Mouse (Mus musculus): ENCODE data around the gene Gm3371.
"Not testable (repeated sequence)": the region's sequence is repeated elsewhere in the genome, so short reads cannot be mapped to it uniquely, and the experiment has no call there.

Gm3371 gene

GRCm38 (mm10) chr14:44410588-44410987 lies at the start of gene Gm3371:
Gene Gm3371 (minus strand): TSS chr14:44410688.
- DNase-seq, result not testable (repeated sequence)

GRCm38 (mm10) chr14:44433335-44433734 lies 22.8 kb upstream of the Gm3371 start, which contains the start of gene Gm8232:
Gene Gm8232 (plus strand): TSS chr14:44433635.
- DNase-seq, result not testable (repeated sequence)

GRCm38 (mm10) chr14:44384233-44384632 lies 26.3 kb downstream of the Gm3371 start:
- DNase-seq, result not testable (repeated sequence)

- not testable (repeated sequence) for DNase-seq
Measured at GRCm38 (mm10) chr14:44365057-44365456, 45.4 kb downstream of the Gm3371 start, which contains the start of gene Gm8229. Gene Gm8229 (plus strand): TSS chr14:44365357.

GRCm38 (mm10) chr14:44362301-44362700 lies 48.2 kb downstream of the Gm3371 start:
- DNase-seq, result not testable (repeated sequence)

GRCm38 (mm10) chr14:44361416-44361815 lies 49.1 kb downstream of the Gm3371 start:
- DNase-seq, result not testable (repeated sequence)
